Comparison of ENCODE assay signal across 8 mouse cellular contexts in genomic region chr2:142813033-142813432, GRCm38 (mm10).
DNase-seq lines count a peak whose midpoint lies in the region; ATAC-seq and TF ChIP-seq lines count a peak whose summit lies in the region.
"Had no signal": no experiment of that assay in that cellular context is flagged by ENCODE, and none has a peak within 500 bp of the region (broad histone marks: within the 10 kb centered on the region; RNA-seq: fewer than 3 reads in every experiment).

No protein-coding gene starts in this region.

- peak; percentile 73 for TF ChIP-seq CTCF in E14TG2a.4 (conservative IDR thresholded peaks at IDR 0.05; ENCODE audit: low read length)

- peak; percentile 89 for DNase-seq in embryonic facial prominence, embryonic 14.5 days (ENCODE audit: low spot score)
- peak; percentile 86 for DNase-seq in hindbrain, embryonic 14.5 days (ENCODE audit: low spot score)
- peak; percentile 41 for DNase-seq in layer of hippocampus, adult 9-11 months
- DNase-seq in lung, postnatal 36 days: peak; percentile 71
- DNase-seq in splenic B cell, adult 2 months (ENCODE audit: low read depth, low spot score): peak; percentile 36

- peaks cover 4% of the 10 kb centered on the region; the same call in 1 of the 2 replicates for H3K4me1 ChIP-seq in E14TG2a.4 (replicated peaks; ENCODE audit: low read depth, low read length)
- H3K4me1 ChIP-seq in embryonic facial prominence, embryonic 14.5 days (ENCODE audit: control insufficient read depth, insufficient read depth, low read length): no peaks in the 10 kb centered on the region
- no peaks in the 10 kb centered on the region for H3K4me1 ChIP-seq in hindbrain, embryonic 14.5 days (replicated peaks; ENCODE audit: control insufficient read depth, insufficient read depth, low read length)
- H3K4me1 ChIP-seq: heart, embryonic 13.5 days had no signal

- 39% methylated on average over 2 of the region's 2 CpGs for WGBS in embryonic facial prominence, embryonic 14.5 days
- WGBS in hindbrain, embryonic 14.5 days: 41% methylated on average over 2 of the region's 2 CpGs

- H3K27ac ChIP-seq in embryonic facial prominence, embryonic 14.5 days (replicated peaks; ENCODE audit: low read depth, low read length): no peak overlapping the region
- no peak overlapping the region for H3K27ac ChIP-seq in hindbrain, embryonic 14.5 days
- H3K27ac ChIP-seq: heart, embryonic 13.5 days had no signal

- H3K27me3 ChIP-seq in E14TG2a.4 (ENCODE audit: insufficient read depth, low read length): no peaks in the 10 kb centered on the region
- no peaks in the 10 kb centered on the region for H3K27me3 ChIP-seq in embryonic facial prominence, embryonic 14.5 days (replicated peaks; ENCODE audit: control insufficient read depth, insufficient read depth, low read length)
- H3K27me3 ChIP-seq in hindbrain, embryonic 14.5 days (ENCODE audit: control insufficient read depth, insufficient read depth, low read length): no peaks in the 10 kb centered on the region
- no peaks in the 10 kb centered on the region for H3K27me3 ChIP-seq in splenic B cell, adult 2 months (ENCODE audit: control insufficient read depth, insufficient read depth, low read length, poor library complexity, severe bottlenecking)
- H3K27me3 ChIP-seq: heart, embryonic 13.5 days had no signal

- H3K4me2 ChIP-seq in embryonic facial prominence, embryonic 14.5 days (ENCODE audit: low read depth, low read length): no peak overlapping the region
- H3K4me2 ChIP-seq in hindbrain, embryonic 14.5 days (replicated peaks): no peak overlapping the region
- H3K4me2 ChIP-seq: heart, embryonic 13.5 days had no signal

- no peaks in the 10 kb centered on the region for H3K9me3 ChIP-seq in E14TG2a.4 (ENCODE audit: low read length)
- no peaks in the 10 kb centered on the region for H3K9me3 ChIP-seq in embryonic facial prominence, embryonic 14.5 days (ENCODE audit: control insufficient read depth, low read length)
- H3K9me3 ChIP-seq in hindbrain, embryonic 14.5 days (ENCODE audit: control insufficient read depth, low read length): no peaks in the 10 kb centered on the region
- H3K9me3 ChIP-seq: heart, embryonic 13.5 days had no signal

- no peaks in the 10 kb centered on the region for H3K36me3 ChIP-seq in E14TG2a.4 (ENCODE audit: insufficient read depth, low read length)
- H3K36me3 ChIP-seq in embryonic facial prominence, embryonic 14.5 days (ENCODE audit: control insufficient read depth, insufficient read depth, low read length): no peaks in the 10 kb centered on the region
- no peaks in the 10 kb centered on the region for H3K36me3 ChIP-seq in hindbrain, embryonic 14.5 days (replicated peaks; ENCODE audit: control insufficient read depth, insufficient read depth)
- no peaks in the 10 kb centered on the region for H3K36me3 ChIP-seq in splenic B cell, adult 2 months (ENCODE audit: control insufficient read depth, insufficient read depth, low read length, poor library complexity, severe bottlenecking)
- H3K36me3 ChIP-seq: heart, embryonic 13.5 days had no signal

- no peak overlapping the region for H3K9ac ChIP-seq in embryonic facial prominence, embryonic 14.5 days (ENCODE audit: low read depth, low read length)
- no peak overlapping the region for H3K9ac ChIP-seq in hindbrain, embryonic 14.5 days
- H3K9ac ChIP-seq: heart, embryonic 13.5 days had no signal

- H3K4me3 ChIP-seq in E14TG2a.4 (replicated peaks; ENCODE audit: low read length): no peak overlapping the region
- H3K4me3 ChIP-seq in embryonic facial prominence, embryonic 14.5 days (ENCODE audit: low read depth, low read length): no peak overlapping the region
- H3K4me3 ChIP-seq in hindbrain, embryonic 14.5 days (replicated peaks; ENCODE audit: low read length): no peak overlapping the region
- H3K4me3 ChIP-seq: heart, embryonic 13.5 days had no signal

- peak; percentile 64 for ATAC-seq in activated CD4-positive, CD25-positive, alpha-beta regulatory T cell, adult 4 months
- ATAC-seq in embryonic facial prominence, embryonic 14.5 days (ENCODE audit: low read depth): peak; percentile 77
- ATAC-seq in hindbrain, embryonic 14.5 days (ENCODE audit: low FRiP score): peak; percentile 82; the same call in 1 of the 2 replicates

Comparison
In these comparisons a context has a peak if more than half of its experiments do, and no peak if none do; other contexts are left out.
1. DNase-seq: peak in every context shown above with its lines; median percentile 89 in embryonic facial prominence, embryonic 14.5 days; 86 in hindbrain, embryonic 14.5 days; 71 in lung, postnatal 36 days; 41 in layer of hippocampus, adult 9-11 months; 36 in splenic B cell, adult 2 months.